Mouse (Mus musculus) olfactory bulb, adult 2 months (tissue): ENCODE results near the gene Camta1. TPM values are rescaled to one million over a fixed set of nuclear protein-coding genes. Genes with fewer than 3 reads are reported as not detected.

Experiments used
- H3K27ac ChIP-seq: fragments of 200-500 bp; 2 replicates; pipeline ENCODE4 v1.5.1; 2012; ENCODE audit warnings: low read depth, low read length; ENCODE audit not compliant: insufficient read depth
- H3K4me1 ChIP-seq: fragments of 200-500 bp; 2 replicates; pipeline ENCODE4 v1.6.1; 2012; ENCODE audit warnings: low read length; ENCODE audit not compliant: control insufficient read depth, insufficient read depth
- H3K4me3 ChIP-seq: fragments of 200-500 bp; 2 replicates; pipeline ENCODE4 v1.5.1; 2012; ENCODE audit warnings: mild to moderate bottlenecking, low read depth, low read length, moderate library complexity; ENCODE audit not compliant: insufficient read depth
- CTCF ChIP-seq: fragments of 200-500 bp; IDR thresholded peaks from 2 replicates; pipeline ENCODE4 v1.5.1; 2012; ENCODE audit warnings: low read depth, mild to moderate bottlenecking, low read length, moderate library complexity; ENCODE audit not compliant: insufficient read depth
- POLR2A ChIP-seq: fragments of 200-500 bp; IDR thresholded peaks from 2 replicates; pipeline ENCODE4 v1.6.1; 2012; ENCODE audit warnings: mild to moderate bottlenecking, low read depth, low read length, moderate library complexity; ENCODE audit not compliant: insufficient read depth
- WGBS: fragments of 180-500 bp; shearing (Covaris S2); methylation state at CpG from one replicate; pipeline ENCODE4 v1.1.7; 2018; 5-methylcytosine and 5-hydroxymethylcytosine counted together
- polyA plus RNA-seq: library from polyadenylated mRNA; stranded (reverse); fragments of >200 nt; gene quantifications from 2 replicates; pipeline ENCODE4 v1.2.4, GENCODE M21; 2012; ENCODE audit warnings: low replicate concordance; ENCODE audit not compliant: missing spikeins, insufficient read depth, insufficient read length

Gene Camta1
- polyA plus RNA-seq, 1 experiment: 363 TPM

- Histone ChIP-seq H3K4me3 (no peak overlapping the region), H3K27ac (no peak overlapping the region), H3K4me1 (0 out of 2 replicates have a peak, but pooled peaks cover 2% of the 10 kb centered on the region)
- no peak for TF ChIP-seq CTCF
- TF ChIP-seq POLR2A: no peak
- WGBS: 53% methylated on average over 14 of the region's 14 CpGs
Observed at GRCm38 (mm10) chr4:150926924-150927705, 934.6 kb downstream of the Camta1 start.

GRCm38 (mm10) chr4:150925923-150926322 lies 935.8 kb downstream of the Camta1 start:
- 62% methylated on average over 5 of the region's 5 CpGs for WGBS

GRCm38 (mm10) chr4:150924936-150925335 lies 936.7 kb downstream of the Camta1 start:
- WGBS: 86% methylated on average over 6 of the region's 6 CpGs
- TF ChIP-seq CTCF (no peak), POLR2A (no peak)
- H3K4me3 ChIP-seq: no peak overlapping the region
- H3K27ac ChIP-seq: no peak overlapping the region
- H3K4me1 ChIP-seq: 0 out of 2 replicates have a peak, but pooled peaks cover 6% of the 10 kb centered on the region

More at GRCm38 (mm10) chr4:150925923-150926322, 935.8 kb downstream of the Camta1 start:
- H3K27ac ChIP-seq: no peak overlapping the region
- 0 out of 2 replicates have a peak, but pooled peaks cover 6% of the 10 kb centered on the region for H3K4me1 ChIP-seq
- TF ChIP-seq POLR2A (no peak), CTCF (no peak)
- H3K4me3 ChIP-seq: no peak overlapping the region

DNA sequence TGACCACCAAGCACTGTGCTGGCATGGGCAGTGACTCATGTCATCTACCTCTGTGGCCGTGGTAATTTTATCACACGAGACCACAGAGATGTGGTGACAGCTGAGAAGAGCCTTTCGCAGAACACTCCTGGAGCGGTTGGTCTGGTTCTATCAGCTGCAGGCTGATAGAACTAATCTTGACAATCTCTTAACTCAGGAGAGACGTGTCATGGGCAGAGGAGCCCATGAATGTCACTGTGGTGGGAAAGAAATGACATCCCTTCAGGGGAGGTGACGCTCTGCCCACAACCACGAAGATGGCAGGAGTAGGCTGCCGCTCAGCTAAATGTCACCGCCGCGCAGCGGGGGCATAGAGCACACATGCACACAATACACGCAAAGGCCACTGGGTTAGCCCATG lies 937.4 kb downstream of the Camta1 start:
- TF ChIP-seq POLR2A (no peak), CTCF (no peak)
- WGBS: 84% methylated on average over 13 of the region's 13 CpGs
- H3K27ac ChIP-seq: no peak overlapping the region
- H3K4me3 ChIP-seq: no peak overlapping the region
- 0 out of 2 replicates have a peak, but pooled peaks cover 6% of the 10 kb centered on the region for H3K4me1 ChIP-seq

- no peak overlapping the region for H3K27ac ChIP-seq
- H3K4me1 ChIP-seq: 0 out of 2 replicates have a peak, but pooled peaks cover 3% of the 10 kb centered on the region
- WGBS: 75% methylated on average over 8 of the region's 8 CpGs
- TF ChIP-seq POLR2A (no peak), CTCF (no peak)
- H3K4me3 ChIP-seq: no peak overlapping the region
Observed at GRCm38 (mm10) chr4:150921206-150921605, 940.5 kb downstream of the Camta1 start.

- no peak overlapping the region for H3K4me3 ChIP-seq
- H3K4me1 ChIP-seq: peaks cover 9% of the 10 kb centered on the region; the same call in 1 of the 2 replicates
- no peak overlapping the region for H3K27ac ChIP-seq
- TF ChIP-seq POLR2A (no peak), CTCF (no peak)
- WGBS: 69% methylated on average over 8 of the region's 8 CpGs
Observed at GRCm38 (mm10) chr4:150917336-150918027, 944.2 kb downstream of the Camta1 start.

DNA sequence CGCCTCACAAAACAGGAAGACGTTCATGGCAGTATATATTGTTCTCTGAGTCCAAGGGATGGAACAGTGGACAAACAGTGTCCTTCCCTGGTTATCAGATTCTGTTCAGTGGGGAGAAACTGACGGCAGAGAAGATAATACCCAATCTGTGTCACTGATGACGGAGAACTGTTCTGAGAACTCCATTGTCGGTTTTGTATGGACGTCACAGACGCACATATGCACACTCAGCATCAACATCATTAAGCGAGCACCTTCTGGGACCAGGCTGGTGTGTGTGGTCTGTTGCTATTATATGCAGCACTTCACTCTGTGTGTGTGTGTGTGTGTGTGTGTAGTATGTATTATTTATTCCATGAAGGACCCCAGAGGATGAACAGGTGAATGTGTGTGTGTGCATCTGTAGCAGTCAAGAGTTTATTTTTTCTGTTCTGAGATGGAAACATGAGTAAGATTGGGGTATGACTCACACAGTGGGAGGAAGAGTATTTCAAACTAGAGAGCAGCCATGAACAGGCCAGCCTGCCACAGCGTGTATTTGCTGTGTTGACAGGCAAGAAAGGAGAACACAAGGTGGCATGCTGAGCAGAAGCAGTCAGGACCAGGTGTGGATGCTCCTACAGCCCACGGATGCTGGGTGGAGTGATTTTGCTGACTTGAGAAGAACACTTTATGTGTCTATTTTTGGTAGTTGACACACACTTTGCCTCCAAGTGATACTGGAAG lies 946.3 kb downstream of the Camta1 start:
- Histone ChIP-seq H3K4me3 (peak overlapping the region; percentile 65; the same call in 1 of the 2 replicates), H3K4me1 (peaks cover 6% of the 10 kb centered on the region; the same call in 1 of the 2 replicates), H3K27ac (peak overlapping the region; percentile 82)
- TF ChIP-seq POLR2A: no peak
- TF ChIP-seq CTCF: no peak
- WGBS: 30% methylated on average over 10 of the region's 10 CpGs

DNA sequence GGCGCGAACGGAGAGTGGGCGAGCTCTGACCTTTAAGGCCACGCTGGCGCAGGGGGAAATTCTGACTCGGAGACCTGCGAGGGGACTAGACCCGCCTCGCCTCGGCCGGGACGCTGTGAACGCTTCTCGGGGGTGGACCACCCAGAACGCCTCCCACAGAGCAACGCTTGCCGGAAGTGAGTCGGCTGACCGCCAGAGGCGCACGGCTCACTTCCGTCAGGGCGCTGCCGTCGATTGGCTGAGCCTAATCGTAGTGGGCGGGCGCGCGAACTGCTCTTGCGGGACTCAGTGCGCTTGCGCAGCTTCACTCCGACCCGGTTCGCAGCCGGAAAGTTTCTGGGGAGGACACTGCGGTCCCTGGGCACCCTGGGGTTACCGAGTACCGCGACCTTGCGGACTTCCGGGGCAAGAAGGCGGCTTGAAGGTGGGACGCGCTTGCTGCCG lies 947.4 kb downstream of the Camta1 start, which contains the start of the genes Park7 and Tnfrsf9:
Park7 (minus strand) TSS at position 148 of the 444 bp plus-strand sequence.
Tnfrsf9 (plus strand) TSS at position 273 of the 444 bp plus-strand sequence.
- WGBS: under 1% methylated on average over 48 of the region's 48 CpGs
- TF ChIP-seq POLR2A: peak; percentile 98
- TF ChIP-seq CTCF: peak; percentile 54

DNA sequence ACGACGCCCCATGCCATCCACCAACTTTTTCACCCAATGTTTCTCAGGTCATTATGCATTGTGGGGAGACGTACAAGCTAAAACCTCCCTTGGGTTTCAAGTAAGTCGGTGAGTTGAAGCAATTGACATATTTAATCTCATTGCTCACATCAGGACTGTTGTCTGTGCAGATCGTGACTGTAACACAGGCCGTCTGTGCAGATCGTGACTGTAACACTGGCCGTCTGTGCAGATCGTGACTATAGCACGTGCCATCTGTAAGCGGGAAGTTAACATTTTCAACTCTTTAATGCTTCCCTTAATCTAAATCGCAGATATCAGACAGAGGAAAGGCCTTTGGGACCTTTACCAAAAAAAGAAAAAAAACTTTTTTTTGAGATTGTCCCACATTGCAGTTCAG lies 947.9 kb downstream of the Camta1 start:
- 12% methylated on average over 12 of the region's 12 CpGs for WGBS
- peak overlapping the region; percentile 58; the same call in 1 of the 2 replicates for H3K27ac ChIP-seq
- TF ChIP-seq POLR2A: no peak
- TF ChIP-seq CTCF: no peak
- peak overlapping the region; percentile 65 for H3K4me3 ChIP-seq
- H3K4me1 ChIP-seq: peaks cover 13% of the 10 kb centered on the region

More for the DNA sequence above, 947.4 kb downstream of the Camta1 start, which contains the start of the genes Park7 and Tnfrsf9:
- peak within 1 kb of the TSS; percentile 65 for H3K4me3 ChIP-seq
- peaks cover 10% of the 10 kb centered on the region for H3K4me1 ChIP-seq
- peak within 1 kb of the TSS; percentile 82 for H3K27ac ChIP-seq
